Mouse (Mus musculus): ENCODE results near the gene Gm20441. TPM values are rescaled to one million over a fixed set of nuclear protein-coding genes. Genes with fewer than 3 reads are reported as not detected.
"Not testable (repeated sequence)": the region's sequence is repeated elsewhere in the genome, so short reads cannot be mapped to it uniquely, and the experiment has no call there.

The Gm20441 gene
- total RNA-seq, 2 experiments from 2014 or later: not detected

DNA sequence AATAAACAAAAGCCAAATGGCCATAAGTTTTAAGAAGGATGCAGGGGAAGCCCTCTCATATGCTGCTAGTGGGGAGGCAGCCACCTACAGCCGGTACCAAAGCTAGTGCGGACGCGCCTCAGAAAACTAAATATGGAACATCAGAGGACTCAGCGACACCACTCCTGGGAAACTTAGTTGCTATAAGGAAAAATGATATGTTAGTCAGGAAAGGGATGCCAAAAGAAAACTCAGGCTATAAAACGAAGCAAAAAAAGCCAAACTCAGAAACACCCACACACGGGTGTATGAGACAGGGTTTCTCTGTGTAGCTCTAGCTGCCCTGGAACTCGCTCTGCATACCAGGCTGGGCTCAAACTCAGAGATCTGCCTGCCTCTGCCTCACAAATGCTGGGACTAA lies 7.5 kb upstream of the Gm20441 start:
- peak in 1 of 2 experiments; percentile 83 for DNase-seq (ENCODE audit: low spot score in 2 of 2)

DNA sequence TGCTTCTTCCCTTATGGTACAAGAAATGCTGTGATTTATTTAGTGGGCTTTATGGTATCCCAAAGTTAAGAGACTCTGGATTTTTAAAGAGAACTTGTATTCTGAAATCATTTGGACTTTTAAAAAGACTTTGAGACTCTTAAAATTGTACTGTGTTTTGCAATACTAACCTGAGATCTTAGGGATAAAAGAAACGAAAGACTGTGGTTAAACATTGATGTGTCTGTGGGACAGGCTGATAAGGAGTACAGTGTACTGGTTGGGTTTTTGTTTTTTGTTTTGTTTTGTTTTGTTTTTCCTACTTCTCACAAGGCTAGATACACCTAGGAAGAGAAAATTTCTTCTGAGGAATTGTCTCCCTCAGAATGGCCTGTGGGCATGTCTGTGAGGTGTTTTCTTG lies 4.7 kb upstream of the Gm20441 start:
- intact Hi-C loops (cut with DNase I): no loop called here
- no peak for DNase-seq (ENCODE audit: low spot score in 2 of 2)

More for the DNA sequence above, 7.5 kb upstream of the Gm20441 start:
- intact Hi-C loops (cut with DNase I): no loop called here

DNA sequence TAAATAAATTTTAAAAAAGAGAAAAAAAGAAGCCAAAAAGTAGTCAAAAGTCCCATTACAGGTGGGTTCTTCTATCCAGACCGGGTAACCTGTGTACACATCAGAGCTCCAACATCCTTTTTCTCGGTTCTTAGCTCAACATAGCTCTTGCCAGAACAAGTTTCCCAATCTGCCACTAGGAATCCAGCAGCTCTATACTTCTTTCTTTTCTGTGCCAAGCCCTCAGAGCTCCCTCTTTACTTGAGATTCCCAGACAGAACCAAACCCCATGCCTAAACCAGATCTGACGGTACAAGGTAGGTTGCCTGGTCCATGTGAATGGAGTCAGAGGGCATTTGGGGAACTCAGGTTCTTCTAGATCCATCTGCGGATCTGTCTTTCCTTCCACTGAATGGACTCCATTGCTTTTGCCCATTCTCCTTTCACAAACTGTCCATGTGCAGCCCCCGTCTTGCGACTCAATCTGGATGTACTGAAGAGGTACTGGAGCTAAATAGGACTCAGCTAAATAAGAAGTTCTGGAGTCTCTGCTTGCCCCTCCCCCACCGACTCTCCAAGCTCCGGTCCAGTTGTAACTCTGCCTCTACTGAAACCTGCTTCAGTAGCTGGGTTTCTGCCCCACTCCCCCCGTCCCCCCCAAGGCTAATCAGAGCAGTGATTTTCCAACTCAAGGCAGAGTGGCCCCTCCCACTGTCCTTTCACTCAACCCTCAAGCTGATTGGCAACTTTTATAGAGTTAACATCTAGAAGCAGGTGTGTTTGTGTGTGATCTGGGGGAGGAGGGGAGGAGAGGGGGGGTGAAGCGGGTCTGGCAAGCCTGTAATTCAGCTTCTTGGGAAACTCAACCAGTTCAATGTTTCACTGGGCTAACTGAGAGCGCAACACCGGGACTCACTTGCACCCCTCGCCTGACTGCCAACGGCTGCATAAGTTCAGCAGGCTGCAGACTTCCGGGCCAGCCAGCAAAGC lies 1.3 kb downstream of the Gm20441 start:
- intact Hi-C loops (cut with DNase I): loop anchor here (5.0 kb wide), 1 partner anchor 53 kb away; no protein-coding TSS in a partner anchor
- DNase-seq (ENCODE audit: low spot score in 2 of 2): no peak

DNA sequence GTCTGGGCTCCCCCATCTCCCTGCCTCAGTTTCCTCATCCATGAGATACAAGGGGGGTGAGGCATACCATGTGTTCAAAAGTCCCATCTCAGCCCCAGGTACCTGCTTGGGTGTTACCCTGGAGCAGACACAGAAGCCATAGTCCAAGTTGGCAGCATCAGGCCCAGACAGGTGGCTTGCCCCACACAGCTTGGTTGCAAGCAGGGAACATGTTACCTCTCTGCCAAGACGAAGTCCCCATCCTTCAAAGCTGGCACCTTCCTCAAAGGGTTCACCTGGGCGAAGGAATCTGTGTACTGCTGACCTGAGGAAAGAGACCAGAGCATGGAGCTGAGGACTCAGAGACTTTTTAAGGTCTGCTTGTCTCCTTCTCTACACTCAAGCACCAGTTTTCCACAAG lies 2.9 kb downstream of the Gm20441 start:
- intact Hi-C loops (cut with DNase I): no loop called here
- DNase-seq (ENCODE audit: low spot score in 2 of 2): no peak

DNA sequence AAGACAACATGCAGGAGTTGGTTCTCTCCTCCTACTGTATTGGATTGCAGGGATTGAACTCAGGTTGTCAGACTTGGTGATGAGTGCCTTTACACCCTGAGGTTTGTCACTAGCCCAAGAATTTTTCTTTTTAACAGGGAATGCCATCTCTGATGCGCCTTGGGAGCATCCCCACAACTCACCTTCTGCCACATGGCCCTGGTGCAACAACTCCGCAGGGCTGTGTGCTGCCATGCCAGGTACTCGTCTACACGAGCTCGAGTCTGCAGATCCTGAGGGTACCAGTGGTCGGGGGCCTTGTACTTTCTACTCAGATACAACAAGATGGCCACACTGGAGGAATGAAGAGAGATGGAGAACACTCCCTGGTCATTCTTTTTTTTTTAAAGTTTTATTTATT lies 4.2 kb downstream of the Gm20441 start:
- intact Hi-C loops (cut with DNase I): no loop called here
- DNase-seq (ENCODE audit: low spot score in 2 of 2): no peak

DNA sequence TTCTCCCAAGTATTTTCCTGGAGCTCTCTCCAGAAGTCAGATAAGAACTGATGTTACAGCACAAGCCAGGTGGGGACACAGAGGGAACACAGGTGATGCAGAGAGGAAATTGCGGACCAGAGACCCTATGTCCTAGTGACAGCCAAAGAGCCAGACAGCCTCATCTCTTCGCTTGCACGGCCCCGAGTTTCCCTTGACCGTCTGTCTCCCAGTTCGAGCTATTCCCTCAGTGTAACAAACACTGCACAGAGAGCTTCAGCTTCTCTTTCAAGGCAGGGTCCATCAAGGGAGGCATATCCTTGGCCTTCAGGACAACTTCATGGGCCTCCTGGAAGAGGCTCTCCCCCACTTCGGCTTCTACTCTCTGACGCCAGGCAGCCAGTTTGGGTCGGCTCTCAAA lies 6.2 kb downstream of the Gm20441 start:
- intact Hi-C loops (cut with DNase I): no loop called here
- DNase-seq (ENCODE audit: low spot score in 2 of 2): no peak

DNA sequence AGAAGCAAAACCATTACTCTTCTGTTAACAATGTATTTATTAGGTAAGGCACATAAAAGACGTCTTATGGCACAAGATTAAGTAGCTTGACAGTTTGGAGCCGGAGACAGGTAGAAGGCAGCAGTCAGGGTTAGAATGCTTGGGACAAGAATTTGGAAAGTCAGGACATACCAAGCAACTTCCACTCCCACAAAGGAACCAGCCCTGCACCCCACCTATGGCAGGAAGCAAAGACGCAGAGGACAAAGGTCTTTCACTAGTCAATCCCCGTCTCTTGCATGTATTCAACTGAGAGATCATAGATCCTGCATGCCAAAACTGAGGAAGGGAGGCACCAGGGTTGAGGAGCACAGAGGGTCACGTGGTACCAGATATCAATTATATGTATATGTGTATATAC lies 6.7 kb downstream of the Gm20441 start:
- intact Hi-C loops (cut with DNase I): no loop called here
- no peak for DNase-seq (ENCODE audit: low spot score in 2 of 2)

DNA sequence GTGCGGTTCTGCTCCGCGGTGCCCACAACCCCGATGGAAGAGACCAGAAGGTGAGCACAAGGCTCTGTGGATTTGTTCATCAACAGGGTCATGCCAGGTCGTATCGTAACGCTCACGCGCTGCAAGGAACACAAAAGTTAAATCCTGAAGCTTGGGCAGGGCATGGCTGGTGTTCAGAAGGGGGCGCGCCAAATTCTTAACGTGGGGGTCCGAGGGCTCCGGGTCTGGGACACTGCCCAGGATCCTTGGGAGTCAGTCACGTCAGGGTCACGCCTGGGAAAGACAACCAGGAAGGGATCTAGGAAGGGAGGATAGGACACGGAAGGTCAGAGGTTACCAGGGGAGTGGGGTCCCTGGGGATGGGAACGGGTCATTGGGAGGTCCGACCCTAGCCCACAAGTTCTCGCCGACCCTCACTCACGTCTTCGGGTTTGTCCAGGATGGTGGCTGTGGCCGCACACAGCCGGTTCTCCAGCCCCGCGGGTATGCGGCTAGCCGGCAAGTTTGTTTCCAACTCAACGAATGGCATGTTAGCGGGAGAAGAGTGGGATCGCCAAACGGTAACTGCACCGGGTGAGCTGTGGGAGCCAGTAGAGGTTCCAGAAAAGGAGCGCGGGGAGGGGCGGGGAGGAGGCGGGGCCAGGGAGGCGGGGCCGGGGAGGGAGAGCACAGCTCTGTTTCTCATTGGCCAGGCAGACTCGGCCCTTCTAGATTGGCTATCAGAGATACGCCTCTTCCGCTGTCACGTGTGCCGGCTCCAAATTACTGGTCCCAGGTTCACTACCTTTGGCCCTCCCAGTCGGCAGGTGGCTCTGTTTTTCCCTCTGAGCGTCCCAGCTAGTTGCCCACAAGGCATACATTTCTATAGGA lies 7.7 kb downstream of the Gm20441 start, which contains the start of gene Ddt:
Gene Ddt, minus strand, starts transcription at position 620 of the 870 bp plus-strand sequence.
- intact Hi-C loops (cut with DNase I): no loop called here
- peak; percentile 85 to 94 for DNase-seq (ENCODE audit: low spot score in 2 of 2)

DNA sequence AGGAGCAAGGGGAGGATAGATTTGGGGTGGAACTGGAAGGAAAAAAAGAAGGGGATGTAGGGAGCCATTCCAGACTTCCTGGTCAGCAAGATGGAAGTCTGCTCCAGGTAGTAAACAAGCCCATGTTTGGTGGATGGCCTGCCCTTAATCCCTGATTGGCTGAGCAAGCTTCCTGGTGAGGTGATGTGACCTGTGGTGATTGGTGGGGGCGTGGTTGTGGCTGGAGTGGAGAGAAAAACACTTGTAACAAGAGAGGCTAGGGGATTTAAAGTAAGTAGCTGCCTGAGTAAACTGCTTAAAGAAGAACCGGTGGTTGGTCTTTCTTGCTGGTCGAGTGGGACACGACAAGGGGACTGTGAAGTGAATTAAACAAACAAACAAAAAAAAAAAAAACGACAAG lies 13.0 kb downstream of the Gm20441 start:
- DNase-seq (ENCODE audit: low spot score in 2 of 2); intact Hi-C loops (cut with DNase I): not testable (repeated sequence)

DNA sequence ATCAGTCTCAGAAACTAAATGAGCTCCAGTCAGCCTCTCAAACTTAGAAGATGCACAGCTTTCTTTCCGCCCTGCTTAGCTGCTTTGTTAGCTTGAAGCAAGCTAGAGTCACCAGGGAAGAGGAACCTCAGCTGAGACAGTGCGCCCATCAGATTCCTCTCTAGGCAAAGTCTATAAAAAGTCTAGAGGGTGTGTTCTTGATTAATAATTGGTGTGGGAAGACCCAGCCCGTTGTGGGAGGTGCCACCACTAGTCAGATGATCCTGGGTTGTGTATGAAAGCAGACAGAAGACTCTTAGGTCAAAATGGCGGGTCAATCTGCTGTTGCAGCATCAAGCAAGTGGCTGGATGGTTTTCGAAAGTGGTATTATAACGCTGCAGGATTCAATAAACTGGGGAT lies 13.9 kb downstream of the Gm20441 start:
- intact Hi-C loops (cut with DNase I): no loop called here
- no peak for DNase-seq (ENCODE audit: low spot score in 2 of 2)

DNA sequence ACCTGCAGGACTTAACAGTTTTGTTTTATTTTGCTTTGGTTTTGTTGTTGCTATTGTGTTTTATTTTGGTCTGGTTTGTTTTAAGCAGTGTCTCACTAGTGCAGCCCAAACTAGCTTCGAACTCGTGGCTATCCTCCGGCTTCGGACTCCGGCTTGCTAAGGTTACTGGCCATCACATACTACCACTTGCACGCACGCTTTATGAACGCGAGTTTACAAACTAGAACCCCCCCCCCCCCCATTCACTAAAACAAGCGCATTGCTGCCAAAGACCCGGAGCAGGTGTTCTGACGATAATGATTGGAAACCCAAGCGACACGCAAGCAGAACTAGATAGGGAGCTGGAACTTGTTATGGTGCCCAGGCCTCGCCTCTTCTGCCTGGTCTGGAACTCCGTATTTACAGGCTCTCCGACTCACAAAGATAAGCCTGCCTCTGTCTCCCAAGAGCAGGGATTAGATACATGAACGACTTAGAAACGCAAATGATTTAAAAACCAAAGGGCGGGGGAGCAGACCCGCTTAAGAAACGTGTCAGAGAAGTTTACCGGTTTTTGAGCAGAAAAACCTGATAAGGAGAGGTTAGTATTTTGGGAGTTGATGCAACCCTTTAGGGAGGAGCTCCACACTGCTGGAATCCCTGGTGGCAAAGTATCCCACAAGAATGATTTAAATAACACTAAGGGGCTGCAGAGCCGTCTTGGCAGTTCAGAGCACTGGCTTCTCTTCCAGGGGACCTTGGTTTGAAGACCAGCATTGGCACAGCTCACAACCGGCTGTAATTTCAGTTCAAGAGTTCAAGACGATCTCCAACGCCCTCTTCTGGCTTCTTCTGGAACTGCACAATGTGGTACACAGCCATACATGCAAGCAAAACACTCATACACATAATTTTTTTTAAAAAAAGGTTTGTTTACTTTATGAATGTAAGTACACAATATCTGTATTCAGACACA lies 16.0 kb downstream of the Gm20441 start:
- intact Hi-C loops (cut with DNase I): loop anchor here (2.0 to 5.0 kb wide), 2 partner anchors 72 to 88 kb away; partner anchors contain the start of gene Gstt2
- DNase-seq (ENCODE audit: low spot score in 2 of 2): peak; percentile 30 to 33

DNA sequence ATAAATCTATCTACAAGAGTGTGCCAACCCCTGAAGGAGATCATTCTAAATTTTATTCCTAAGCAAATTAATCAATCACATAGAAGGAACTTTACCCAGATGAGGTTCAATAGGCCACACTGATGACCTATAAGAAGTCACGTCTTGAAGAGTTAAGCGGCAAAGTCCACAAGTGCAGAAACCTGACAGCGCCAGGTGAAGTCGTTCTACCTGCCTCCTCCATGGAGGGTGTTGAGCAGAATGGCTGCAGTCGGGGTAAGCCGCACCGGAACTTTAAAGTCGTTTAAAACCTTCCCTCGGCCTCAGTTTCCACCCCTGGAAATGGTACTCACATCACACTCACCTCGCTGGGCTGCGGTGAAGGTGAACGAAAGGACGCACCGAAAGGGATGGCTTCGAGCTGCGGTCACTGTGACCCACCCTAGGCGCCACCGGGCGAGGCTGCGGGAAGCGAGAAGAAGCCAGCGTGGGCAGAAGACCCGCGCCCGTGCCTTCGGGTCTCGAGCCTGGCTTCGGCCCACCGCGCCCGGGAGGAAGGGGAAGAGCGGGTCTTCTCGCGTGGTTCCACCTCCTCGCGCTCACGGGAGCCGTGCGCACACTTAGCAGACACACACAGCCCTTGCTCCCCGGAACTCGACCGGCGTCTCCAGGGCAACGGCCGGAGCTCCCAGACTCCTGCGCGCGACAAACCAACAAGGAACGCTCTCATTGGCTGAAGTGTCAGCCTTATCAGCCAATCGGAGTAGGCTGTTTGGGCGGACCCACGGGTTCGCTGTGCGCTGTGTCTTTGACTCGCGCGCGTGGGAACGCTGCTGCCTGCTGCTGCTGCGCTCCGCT lies 16.9 kb downstream of the Gm20441 start, which contains the start of gene Cabin1:
Gene Cabin1, minus strand, starts transcription at position 660 of the 837 bp plus-strand sequence.
- DNase-seq (ENCODE audit: low spot score in 2 of 2): peak; percentile 98 to 99
- intact Hi-C loops (cut with DNase I): loop anchor here (2.0 to 5.0 kb wide), 2 partner anchors 73 to 88 kb away; partner anchors contain the start of gene Gstt2

DNA sequence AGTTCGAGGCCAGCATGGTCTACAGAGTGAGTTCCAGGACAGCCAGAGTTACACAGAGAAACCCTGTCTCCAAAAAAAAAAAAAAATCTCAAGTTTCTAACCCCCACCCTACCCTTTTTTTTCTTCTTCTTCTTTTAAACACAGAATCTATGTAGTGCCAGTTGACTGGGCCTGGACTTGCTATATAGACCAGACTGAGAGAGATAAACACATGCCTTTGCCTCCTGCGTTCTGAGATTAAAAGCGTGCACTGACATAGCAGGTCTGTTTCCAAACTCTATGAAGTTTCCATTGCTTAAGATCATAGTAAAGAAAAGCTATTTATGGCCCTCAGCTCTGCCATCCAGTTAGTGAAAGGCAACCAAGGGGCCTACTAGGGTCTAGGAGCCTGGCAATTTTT lies 18.3 kb downstream of the Gm20441 start:
- no peak for DNase-seq (ENCODE audit: low spot score in 2 of 2)
- intact Hi-C loops (cut with DNase I): loop anchor here (5.0 kb wide), 1 partner anchor 90 kb away; no protein-coding TSS in a partner anchor

DNA sequence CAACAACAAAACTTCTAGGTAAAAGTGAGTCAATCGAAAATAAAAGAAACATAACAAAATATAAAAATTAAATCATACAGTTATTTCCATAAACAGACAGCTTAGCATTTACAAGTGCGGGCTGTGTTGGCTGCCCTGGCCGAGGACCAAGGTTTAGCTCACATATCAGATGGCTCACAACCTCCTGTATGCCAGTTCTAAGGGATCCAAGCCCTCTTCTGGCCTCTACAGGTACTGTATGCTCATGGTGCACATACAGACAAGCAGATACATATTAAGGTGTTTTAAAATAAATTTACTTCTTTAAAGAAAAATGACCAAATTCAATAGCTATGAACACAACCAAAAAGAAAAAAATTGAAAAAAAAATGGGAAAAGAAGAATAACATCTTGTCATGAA lies 20.4 kb downstream of the Gm20441 start:
- intact Hi-C loops (cut with DNase I): loop anchor here (5.0 kb wide), 1 partner anchor 92 kb away; no protein-coding TSS in a partner anchor
- DNase-seq (ENCODE audit: low spot score in 2 of 2): no peak

DNA sequence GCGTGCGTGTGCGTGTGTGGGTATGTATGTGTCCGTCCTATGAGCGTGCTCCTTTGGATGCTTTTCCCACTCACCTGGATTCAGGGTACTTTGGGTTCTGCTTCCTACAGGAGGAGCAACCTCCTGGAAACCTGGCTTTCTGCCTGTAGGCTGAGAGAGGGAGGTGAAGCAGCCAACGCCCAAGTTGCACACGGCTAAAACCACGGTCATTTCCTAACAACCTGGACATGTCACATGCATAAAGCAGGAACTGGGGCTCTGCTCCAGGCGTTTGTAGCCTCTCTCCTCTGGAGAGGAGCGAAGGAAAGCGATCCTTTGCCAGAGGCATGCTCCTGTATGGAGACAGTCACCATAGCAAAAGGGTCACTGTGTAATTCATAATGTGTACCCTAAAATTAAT lies 24.0 kb downstream of the Gm20441 start:
- intact Hi-C loops (cut with DNase I): no loop called here
- no peak for DNase-seq (ENCODE audit: low spot score in 2 of 2)

DNA sequence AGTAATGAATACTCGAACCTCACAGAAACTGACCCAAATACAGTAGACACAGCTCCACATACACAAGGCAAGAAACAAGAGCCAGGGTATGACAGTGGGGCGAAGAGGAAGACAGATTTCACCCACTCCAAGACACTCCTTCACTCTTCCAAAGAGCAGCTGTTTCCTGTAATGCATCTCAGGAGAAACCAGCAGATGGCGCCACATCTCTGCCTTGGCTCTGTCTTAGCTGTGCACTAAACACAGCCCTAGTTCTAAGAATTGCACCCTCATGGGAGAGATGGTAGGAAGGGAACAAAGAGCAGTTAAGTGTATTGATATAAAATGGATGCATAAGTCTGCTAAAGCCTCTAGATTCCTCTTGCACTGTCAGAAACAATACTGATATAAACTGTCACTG lies 36.7 kb downstream of the Gm20441 start:
- intact Hi-C loops (cut with DNase I): loop anchor here (1.0 kb wide), 3 partner anchors 88 to 207 kb away; no protein-coding TSS in a partner anchor

DNA sequence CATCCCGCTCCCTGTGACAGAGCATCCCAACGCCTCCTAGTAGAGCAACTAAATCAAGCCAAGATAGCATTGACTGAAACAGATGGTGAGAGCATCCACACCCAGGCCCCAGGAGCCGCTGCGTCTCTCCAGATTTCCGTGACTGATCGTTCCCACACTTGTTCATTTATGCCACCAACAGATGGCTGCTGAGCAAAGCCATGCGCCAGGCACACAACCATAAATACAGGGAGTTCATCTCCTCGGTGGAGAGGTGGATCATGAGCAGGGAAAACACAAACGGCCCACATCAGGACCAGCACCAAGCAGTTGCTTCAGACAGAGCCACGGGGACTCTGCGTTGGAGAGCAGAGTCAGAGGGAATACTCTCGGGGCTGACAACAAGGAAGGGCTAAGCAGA lies 37.4 kb downstream of the Gm20441 start:
- intact Hi-C loops (cut with DNase I): loop anchor here (1.0 kb wide), 1 partner anchor 42 kb away; no protein-coding TSS in a partner anchor
- peak; percentile 71 to 96 for DNase-seq (ENCODE audit: low spot score in 2 of 2)

More for the DNA sequence above, 36.7 kb downstream of the Gm20441 start:
- peak; percentile 87 to 93 for DNase-seq (ENCODE audit: low spot score in 2 of 2)

DNA sequence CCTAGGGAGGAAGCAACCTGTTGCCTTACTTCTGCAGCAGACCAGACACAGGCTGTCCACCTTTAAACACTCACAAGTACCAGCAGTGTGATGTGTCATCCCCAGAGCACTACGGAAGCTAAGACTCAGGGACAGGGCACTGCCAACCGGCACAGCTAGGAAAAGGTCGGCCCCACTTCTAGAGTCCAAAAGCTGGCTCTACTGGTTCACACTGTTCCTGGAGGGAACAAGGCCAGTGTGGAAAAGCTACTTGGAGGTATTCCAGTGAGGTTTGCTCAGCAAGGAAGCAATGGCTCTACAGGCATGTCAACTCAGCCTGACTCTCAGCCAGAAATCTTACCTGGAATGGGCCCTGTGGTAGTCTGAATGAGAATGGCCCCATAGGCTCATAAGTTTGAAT lies 39.9 kb downstream of the Gm20441 start:
- intact Hi-C loops (cut with DNase I): no loop called here
- no peak for DNase-seq (ENCODE audit: low spot score in 2 of 2)
